Mouse (Mus musculus): ENCODE measurements at regions not wholly inside any gene's neighbourhood (a gene's known extent, or its start where the extent isn't known, plus 50 kb on each side); places are given as distances from the start of the nearest gene placed in this dataset.

GRCm38 (mm10) chr15:9898211-9898610 is 149.5 kb upstream of the Spef2 start:
- no peak for DNase-seq (ENCODE audit: low spot score in 2 of 2)
- intact Hi-C loops (cut with DNase I) = no loop called here

GRCm38 (mm10) chr15:9893146-9893545 is 144.5 kb upstream of the Spef2 start:
- DNase-seq (ENCODE audit: low spot score in 2 of 2) = no peak
- intact Hi-C loops (cut with DNase I) = no loop called here

GRCm38 (mm10) chr15:9892208-9892607 is 143.5 kb upstream of the Spef2 start:
- intact Hi-C loops (cut with DNase I) = no loop called here
- no peak for DNase-seq (ENCODE audit: low spot score in 2 of 2)

GRCm38 (mm10) chr15:9891446-9891845 is 142.8 kb upstream of the Spef2 start:
- DNase-seq (ENCODE audit: low spot score in 2 of 2) = no peak
- intact Hi-C loops (cut with DNase I) = no loop called here

DNA sequence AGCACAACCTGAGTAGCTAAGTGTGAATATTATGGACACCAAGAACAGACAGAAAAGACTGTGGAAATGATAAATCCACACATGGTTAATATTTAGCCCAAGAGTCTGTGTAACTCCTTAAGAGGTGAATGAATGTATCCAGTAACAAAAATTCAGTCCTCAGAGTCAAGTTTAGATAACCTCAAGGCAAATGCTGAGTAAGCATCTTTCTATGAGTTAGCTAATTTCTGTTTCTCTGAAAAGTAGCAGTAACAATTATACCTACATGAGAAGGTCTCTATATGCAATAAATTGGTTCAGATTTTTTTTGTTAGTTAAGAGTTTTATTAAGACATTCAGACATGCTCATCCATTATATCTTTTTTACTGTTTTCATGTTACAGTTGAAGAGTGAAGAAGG is 127.1 kb upstream of the Spef2 start:
- DNase-seq (ENCODE audit: low spot score in 2 of 2) = no peak
- intact Hi-C loops (cut with DNase I) = no loop called here

GRCm38 (mm10) chr15:9870126-9870525 is 121.5 kb upstream of the Spef2 start:
- intact Hi-C loops (cut with DNase I) = no loop called here
- no peak for DNase-seq (ENCODE audit: low spot score in 2 of 2)

GRCm38 (mm10) chr15:9864778-9865177 is 116.1 kb upstream of the Spef2 start:
- DNase-seq (ENCODE audit: low spot score in 2 of 2) = no peak
- intact Hi-C loops (cut with DNase I) = loop anchor here (5.0 kb wide), 1 partner anchor 443 kb away; no protein-coding TSS in a partner anchor

DNA sequence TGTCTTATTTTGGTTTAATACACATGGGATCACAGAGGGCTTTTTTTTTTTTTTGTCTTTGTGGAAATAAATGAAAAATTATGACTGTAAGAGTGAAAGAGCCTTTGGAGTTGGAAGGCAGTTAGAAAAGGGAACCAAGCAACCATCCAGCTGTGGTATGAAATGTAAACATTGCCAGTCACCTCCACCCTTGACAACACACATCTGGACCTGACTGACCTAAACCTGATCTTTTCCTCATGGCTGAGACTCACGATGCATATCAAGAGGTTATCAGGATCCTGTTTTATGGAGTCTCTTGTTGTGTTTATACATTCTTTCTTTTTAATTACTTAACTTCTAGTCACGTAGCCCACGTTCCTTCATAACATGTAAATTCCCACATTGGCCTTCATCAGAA is 113.2 kb upstream of the Spef2 start:
- no peak for DNase-seq (ENCODE audit: low spot score in 2 of 2)
- intact Hi-C loops (cut with DNase I) = loop anchor here (5.0 kb wide), 1 partner anchor 445 kb away; no protein-coding TSS in a partner anchor

DNA sequence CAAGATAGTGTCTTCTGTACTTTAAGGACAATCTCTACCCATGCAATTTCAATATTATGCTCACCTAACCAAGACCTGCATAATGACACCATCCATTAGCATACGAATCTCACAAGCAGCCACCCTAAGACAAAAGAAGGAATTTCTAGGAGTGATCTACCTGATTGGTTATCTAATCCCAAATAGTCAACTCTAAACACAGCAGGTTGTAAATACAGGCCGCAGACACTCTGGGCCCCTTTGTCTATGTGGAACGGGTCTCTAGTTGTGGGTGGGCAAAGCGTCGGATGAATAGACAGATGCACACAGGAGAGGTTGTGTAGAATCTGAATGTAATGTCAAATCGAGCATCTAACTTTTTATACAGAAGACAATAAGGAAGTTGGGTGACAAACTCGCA is 91.0 kb upstream of the Spef2 start:
- DNase-seq (ENCODE audit: low spot score in 2 of 2) = no peak

DNA sequence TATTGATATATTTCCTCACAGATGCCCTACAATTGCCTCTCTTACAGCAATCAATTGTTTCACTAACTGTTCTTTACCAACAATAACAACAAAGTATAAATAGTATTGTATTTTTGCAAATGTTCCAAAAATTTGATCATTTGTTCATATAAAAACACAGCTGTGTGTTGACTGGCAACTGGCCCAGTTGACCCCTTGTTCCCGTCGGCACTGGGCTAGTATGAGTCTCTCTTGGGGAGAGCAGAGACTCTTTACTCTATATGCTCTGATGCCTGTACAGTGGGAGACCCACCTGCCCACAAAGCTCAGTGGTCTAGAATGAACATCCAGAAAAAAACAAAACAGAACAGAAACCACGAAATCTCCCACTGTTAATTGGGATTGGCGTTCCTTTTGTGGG is 86.4 kb upstream of the Spef2 start:
- intact Hi-C loops (cut with DNase I) = no loop called here
- no peak for DNase-seq (ENCODE audit: low spot score in 2 of 2)

More for the DNA sequence above, 91.0 kb upstream of the Spef2 start:
- intact Hi-C loops (cut with DNase I) = no loop called here

GRCm38 (mm10) chr15:9804469-9804868 is 55.8 kb upstream of the Spef2 start:
- intact Hi-C loops (cut with DNase I) = no loop called here

More at GRCm38 (mm10) chr15:9804469-9804868, 55.8 kb upstream of the Spef2 start:
- peak in 1 of 2 experiments; percentile 2 for DNase-seq (ENCODE audit: low spot score in 2 of 2)

Measured in left cerebral cortex, postnatal 25 days (tissue).